Mouse (Mus musculus) ES-Bruce4 (cell line): ENCODE results near the gene Rps29.

ENCODE experiments used
- CTCF ChIP-seq: IDR thresholded peaks from one replicate; pipeline ENCODE4 v1.8.1; 2011; ENCODE audit warnings: low read depth, low read length
- EP300 ChIP-seq: IDR thresholded peaks from 2 replicates; pipeline ENCODE4 v1.6.1; 2011; ENCODE audit warnings: low read depth, low read length; ENCODE audit not compliant: insufficient read depth
- POLR2A ChIP-seq: IDR thresholded peaks from one replicate; pipeline ENCODE4 v1.8.1; 2011; ENCODE audit warnings: low read length; ENCODE audit not compliant: insufficient read depth

DNA sequence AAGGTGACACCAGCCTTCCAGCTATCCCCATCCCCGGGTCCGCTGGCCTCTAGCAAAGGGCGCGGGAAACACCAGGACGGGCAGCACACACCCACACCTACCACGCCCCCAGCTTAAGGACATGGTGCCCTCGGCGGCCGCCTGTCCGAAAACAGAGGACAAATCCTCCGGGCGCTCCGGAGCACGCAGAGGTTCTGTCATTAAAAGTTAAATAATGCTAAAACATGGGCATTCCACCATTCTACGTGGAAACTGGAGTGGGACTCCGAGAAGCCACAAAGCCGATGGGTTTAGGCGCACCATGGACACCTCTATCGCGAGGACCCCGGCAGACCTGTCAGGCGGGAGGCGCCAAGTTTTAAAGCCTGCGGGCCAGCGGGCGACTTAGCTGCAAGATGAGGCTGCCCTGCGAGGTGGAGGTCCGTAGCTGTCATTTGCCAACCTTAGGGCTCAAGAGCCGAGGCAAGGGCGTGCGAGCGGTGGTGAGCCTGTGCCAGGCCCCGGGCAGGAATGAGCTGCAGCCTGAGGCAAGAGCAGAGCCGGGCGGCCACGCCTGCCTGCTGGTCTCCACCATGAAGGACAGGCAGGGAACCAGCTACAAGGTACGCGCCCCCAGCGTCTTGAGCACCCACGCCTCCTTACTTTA, 9.6 kb upstream of the Rps29 start, which contains the start of gene Lrr1:
- no peak for TF ChIP-seq CTCF
- peak; percentile 62 for TF ChIP-seq POLR2A
- 0 out of 2 replicates have a peak, but pooled peaks have one; percentile 14 for TF ChIP-seq EP300
